Mouse (Mus musculus) heart, adult 2 months (tissue): ENCODE measurements around the gene 5730522E02Rik. TPM values are rescaled to one million over a fixed set of nuclear protein-coding genes. Genes with fewer than 3 reads are reported as not detected.

Source experiments
- DNase-seq, 2 experiments: peaks; one replicate each; pipeline ENCODE4 v3.0.0; 2021
- H3K27ac ChIP-seq: fragments of 200-600 bp; 2 replicates; pipeline ENCODE4 v1.8.1; 2022
- H3K27me3 ChIP-seq: fragments of 200-500 bp; 2 replicates; pipeline ENCODE4 v1.6.1; 2012; ENCODE audit warnings: mild to moderate bottlenecking, low read length, inconsistent platforms, mixed read lengths; ENCODE audit not compliant: control insufficient read depth, insufficient read depth
- H3K36me3 ChIP-seq: fragments of 200-500 bp; 2 replicates; pipeline ENCODE4 v1.6.1; 2012; ENCODE audit warnings: low read length, inconsistent platforms; ENCODE audit not compliant: control insufficient read depth, insufficient read depth
- H3K4me1 ChIP-seq: fragments of 200-500 bp; 2 replicates; pipeline ENCODE4 v1.6.1; 2011; ENCODE audit warnings: low read length; ENCODE audit not compliant: control insufficient read depth, insufficient read depth
- H3K4me3 ChIP-seq: fragments of 200-600 bp; 2 replicates; pipeline ENCODE4 v1.8.1; 2022
- H3K79me2 ChIP-seq: fragments of 200-500 bp; replicated peaks from 2 replicates; pipeline ENCODE4 v1.6.1; 2012; ENCODE audit warnings: mild to moderate bottlenecking, inconsistent platforms, low read length, moderate library complexity, mixed read lengths; ENCODE audit not compliant: control insufficient read depth, insufficient read depth
- H3K9ac ChIP-seq: fragments of 200-500 bp; 2 replicates; pipeline ENCODE4 v1.6.1; 2012; ENCODE audit warnings: low read depth, mild to moderate bottlenecking, control low read depth, inconsistent platforms, low read length, mixed read lengths
- CTCF ChIP-seq: fragments of 200-600 bp; IDR thresholded peaks from 2 replicates; pipeline ENCODE4 v1.8.1; 2022; ENCODE audit warnings: antibody characterized with exemption, mild to moderate bottlenecking, moderate library complexity
- EP300 ChIP-seq: fragments of 200-500 bp; IDR thresholded peaks from 2 replicates; pipeline ENCODE4 v1.6.1; 2011; ENCODE audit warnings: low read depth, low read length, control low read depth; ENCODE audit not compliant: insufficient read depth
- POLR2A ChIP-seq: fragments of 200-500 bp; IDR thresholded peaks from 2 replicates; pipeline ENCODE4 v1.6.1; 2011; ENCODE audit warnings: mild to moderate bottlenecking, low read depth, low read length, control low read depth; ENCODE audit not compliant: insufficient read depth
- WGBS: fragments of 180-500 bp; shearing (Covaris S2); methylation state at CpG from one replicate; pipeline ENCODE4 v1.1.7; 2018; 5-methylcytosine and 5-hydroxymethylcytosine counted together
- intact Hi-C: fragments of 180-260 bp; cut with DNase I; formaldehyde crosslinking; loops from one replicate; pipeline ENCODE4 v1.15.1; 2025
- polyA plus RNA-seq: library from polyadenylated mRNA; depleted of rRNA; stranded (reverse); fragments of >200 nt; gene quantifications from 2 replicates; pipeline ENCODE4 v1.2.3, GENCODE M21; 2012
- total RNA-seq, 2 experiments: library from RNA; stranded (reverse); gene quantifications; 2 replicates each; pipeline ENCODE4 v1.2.3; 2021

Gene 5730522E02Rik
- total and polyA plus RNA-seq, 3 experiments, result not detected

DNA sequence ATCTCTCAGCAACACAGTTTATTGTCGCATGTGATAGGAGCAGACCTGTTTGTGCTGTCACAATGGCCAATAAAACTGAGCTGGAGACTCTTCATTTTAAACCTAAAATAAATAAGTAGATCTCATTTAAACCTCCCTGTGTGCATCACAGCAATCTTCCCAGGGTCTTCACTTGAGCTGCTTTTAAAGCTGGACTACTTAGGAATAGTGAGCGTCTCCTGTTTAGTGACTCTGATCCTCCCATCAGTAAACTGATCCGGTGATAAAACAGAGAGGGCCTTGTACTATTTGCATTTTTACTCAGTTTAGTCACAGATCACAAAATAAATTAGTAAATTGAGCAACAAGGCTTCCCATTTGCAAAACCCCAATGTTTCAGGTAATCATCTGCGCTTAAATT is 206.5 kb downstream of the 5730522E02Rik start:
- Histone ChIP-seq H3K79me2 (no peaks in the 10 kb centered on the region), H3K36me3 (no peaks in the 10 kb centered on the region), H3K9ac (no peak overlapping the region), H3K27me3 (no peaks in the 10 kb centered on the region), H3K27ac (no peak overlapping the region), H3K4me3 (no peak overlapping the region), H3K4me1 (no peaks in the 10 kb centered on the region)
- intact Hi-C loops, result no loop called here
- WGBS, result 83% methylated on average over 4 of the region's 4 CpGs
- no peak for TF ChIP-seq POLR2A
- no peak for TF ChIP-seq EP300
- TF ChIP-seq CTCF, result no peak
- DNase-seq, result no peak

DNA sequence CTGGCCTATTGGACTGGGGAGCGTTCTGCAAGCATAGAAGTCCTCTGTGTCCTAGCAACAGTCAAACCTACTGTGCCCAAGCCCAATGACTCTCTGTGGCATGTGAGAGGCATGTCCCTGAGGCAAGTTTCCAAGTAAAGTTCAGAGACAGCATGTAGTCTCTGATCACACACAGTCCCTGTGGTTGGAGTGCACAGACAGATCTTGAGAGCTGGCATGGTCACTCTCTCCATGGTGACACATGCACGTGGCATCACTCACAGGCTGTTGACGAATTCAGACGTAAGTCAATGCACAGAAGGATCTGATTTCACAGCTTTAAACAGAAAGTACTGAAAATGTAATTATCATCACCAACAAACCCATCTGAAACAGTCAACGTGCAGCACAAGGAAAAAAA is 210.8 kb downstream of the 5730522E02Rik start:
- DNase-seq, result no peak
- H3K9ac ChIP-seq, result no peak overlapping the region
- H3K79me2 ChIP-seq, result no peaks in the 10 kb centered on the region
- TF ChIP-seq CTCF, result no peak
- no peak for TF ChIP-seq EP300
- no peak for TF ChIP-seq POLR2A
- no peak overlapping the region for H3K4me3 ChIP-seq
- intact Hi-C loops, result no loop called here
- H3K27me3 ChIP-seq, result no peaks in the 10 kb centered on the region
- H3K27ac ChIP-seq, result no peak overlapping the region
- H3K4me1 ChIP-seq, result no peaks in the 10 kb centered on the region
- WGBS, result 73% methylated on average over 5 of the region's 5 CpGs
- no peaks in the 10 kb centered on the region for H3K36me3 ChIP-seq

DNA sequence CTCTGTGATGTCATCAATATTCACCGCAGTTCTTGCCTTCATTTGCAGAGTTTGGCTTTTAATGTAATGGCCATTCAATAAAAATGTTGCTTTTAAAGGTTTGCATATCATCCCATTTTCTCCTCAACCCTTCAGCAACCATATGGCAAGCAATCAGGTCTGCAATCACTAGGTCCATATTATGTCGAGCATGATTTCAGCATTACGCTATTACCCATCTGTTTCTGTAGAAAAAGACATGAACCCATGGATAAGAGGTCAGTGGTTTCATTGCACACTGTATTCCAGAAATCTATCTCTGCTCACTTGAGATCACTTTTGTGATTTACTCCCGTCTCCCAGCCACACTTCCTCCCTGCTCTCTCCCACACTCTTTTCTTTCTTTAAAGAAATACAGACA is 213.1 kb downstream of the 5730522E02Rik start:
- Histone ChIP-seq H3K4me1 (no peaks in the 10 kb centered on the region), H3K27me3 (no peaks in the 10 kb centered on the region), H3K36me3 (no peaks in the 10 kb centered on the region), H3K9ac (no peak overlapping the region), H3K27ac (no peak overlapping the region), H3K4me3 (no peak overlapping the region), H3K79me2 (no peaks in the 10 kb centered on the region)
- WGBS, result 74% methylated on average over 4 of the region's 4 CpGs
- intact Hi-C loops, result no loop called here
- DNase-seq, result no peak
- TF ChIP-seq CTCF (no peak), POLR2A (no peak), EP300 (no peak)

DNA sequence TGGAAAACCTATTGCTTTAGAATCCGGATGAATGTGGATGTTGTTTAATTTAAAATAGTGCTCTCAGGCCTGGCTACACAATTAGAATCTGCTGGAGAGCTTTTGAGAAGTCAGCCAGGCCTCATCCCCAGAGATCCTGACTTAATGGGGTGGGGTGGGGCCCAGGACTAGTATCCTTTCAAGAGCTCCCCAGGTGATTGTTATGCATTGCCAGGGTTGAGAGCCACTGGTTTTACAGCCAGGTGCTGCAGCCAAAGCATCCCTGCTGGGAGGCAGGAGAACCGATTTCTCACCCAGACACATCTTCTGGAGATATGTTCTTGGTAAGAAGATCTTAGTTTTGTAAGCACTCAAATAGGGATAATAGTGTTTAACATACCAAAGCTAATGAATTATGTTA is 216.4 kb downstream of the 5730522E02Rik start:
- DNase-seq, result no peak
- Histone ChIP-seq H3K9ac (no peak overlapping the region), H3K79me2 (no peaks in the 10 kb centered on the region), H3K27ac (no peak overlapping the region), H3K4me1 (no peaks in the 10 kb centered on the region), H3K36me3 (no peaks in the 10 kb centered on the region), H3K27me3 (no peaks in the 10 kb centered on the region), H3K4me3 (no peak overlapping the region)
- 52% methylated on average over 2 of the region's 2 CpGs for WGBS
- intact Hi-C loops, result no loop called here
- TF ChIP-seq CTCF (no peak), EP300 (no peak), POLR2A (no peak)

DNA sequence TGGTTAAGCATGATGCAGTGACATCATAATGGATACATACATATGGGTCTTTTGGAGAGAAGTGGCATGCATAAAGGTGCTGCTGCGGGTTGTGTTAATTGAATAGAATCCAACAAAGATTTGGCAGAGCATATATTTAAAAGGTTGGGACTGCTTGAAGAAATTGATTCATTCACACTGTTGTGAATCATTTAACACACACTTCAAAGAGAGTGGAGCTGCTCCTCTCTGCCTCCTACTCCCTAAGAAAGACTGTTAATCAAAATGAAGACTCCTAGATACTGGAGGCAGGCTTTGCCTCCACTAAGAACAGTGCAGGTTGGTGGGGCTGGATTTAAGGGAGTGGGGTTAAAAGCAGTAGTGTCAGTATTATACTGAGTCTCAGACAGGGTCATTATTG is 218.3 kb downstream of the 5730522E02Rik start:
- no peaks in the 10 kb centered on the region for H3K4me1 ChIP-seq
- no peaks in the 10 kb centered on the region for H3K36me3 ChIP-seq
- no peaks in the 10 kb centered on the region for H3K27me3 ChIP-seq
- no peak for TF ChIP-seq POLR2A
- no peak for TF ChIP-seq CTCF
- TF ChIP-seq EP300, result no peak
- H3K4me3 ChIP-seq, result no peak overlapping the region
- DNase-seq, result no peak
- H3K9ac ChIP-seq, result no peak overlapping the region
- 83% methylated on average over 1 of the region's 1 CpGs for WGBS
- H3K27ac ChIP-seq, result no peak overlapping the region
- H3K79me2 ChIP-seq, result no peaks in the 10 kb centered on the region
- intact Hi-C loops, result no loop called here

DNA sequence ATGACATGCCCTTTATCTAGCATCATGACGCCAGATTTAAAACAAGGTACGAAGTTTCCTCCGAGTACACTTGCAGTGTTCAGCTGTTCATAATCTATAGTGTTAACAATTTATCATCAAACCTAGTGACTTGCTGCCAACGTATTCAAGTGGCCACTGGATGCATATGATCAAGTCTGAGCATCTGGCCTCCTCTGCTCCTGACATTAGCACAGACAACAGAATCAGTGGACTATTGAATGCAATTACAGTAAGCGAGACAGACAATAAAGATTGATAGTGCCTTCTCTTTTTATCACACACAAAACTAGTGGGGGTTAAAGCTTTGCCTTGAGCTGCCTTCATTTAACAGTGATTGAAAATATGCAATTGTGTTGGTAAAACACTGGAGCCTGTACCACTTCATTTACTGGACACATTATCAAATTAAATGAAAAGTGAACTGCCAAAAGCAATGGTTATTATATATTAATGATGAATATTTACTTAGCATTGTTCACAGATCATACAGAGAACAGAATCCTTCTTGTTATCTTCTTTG is 231.8 kb downstream of the 5730522E02Rik start:
- Histone ChIP-seq H3K79me2 (no peaks in the 10 kb centered on the region), H3K4me3 (no peak overlapping the region), H3K27me3 (no peaks in the 10 kb centered on the region), H3K9ac (no peak overlapping the region), H3K4me1 (no peaks in the 10 kb centered on the region), H3K27ac (no peak overlapping the region), H3K36me3 (no peaks in the 10 kb centered on the region)
- TF ChIP-seq POLR2A (no peak), EP300 (no peak), CTCF (no peak)
- WGBS, result 66% methylated on average over 5 of the region's 5 CpGs
- DNase-seq, result no peak
- intact Hi-C loops, result no loop called here
